Mouse (Mus musculus) testis, adult 2 months (tissue): Measurements from ENCODE around the gene Pdk1.

ENCODE experiments used
- CTCF ChIP-seq: fragments of 200-500 bp; IDR thresholded peaks from 2 replicates; pipeline ENCODE4 v1.5.1; 2012; ENCODE audit warnings: low read depth, mild to moderate bottlenecking, inconsistent platforms, low read length, moderate library complexity; ENCODE audit not compliant: control insufficient read depth, insufficient read depth, insufficient replicate concordance
- POLR2A ChIP-seq: fragments of 200-500 bp; IDR thresholded peaks from 2 replicates; pipeline ENCODE4 v1.6.1; 2012; ENCODE audit warnings: low read depth, mild to moderate bottlenecking, inconsistent platforms, low read length, moderate library complexity; ENCODE audit not compliant: control insufficient read depth

- no peak for TF ChIP-seq CTCF
- no peak for TF ChIP-seq POLR2A
Measured at GRCm38 (mm10) chr2:71866565-71866964, 6.5 kb upstream of the Pdk1 start.
